Mouse (Mus musculus) lung, postnatal 0 days (tissue): ENCODE measurements at regions not wholly inside any gene's neighbourhood (a gene's known extent, or its start where the extent isn't known, plus 50 kb on each side); places are given as distances from the start of the nearest gene placed in this dataset.
A peak's percentile ranks its signal among the peaks of the same experiment; 100 is the strongest.

ENCODE experiments used
- ATAC-seq: fragments of 200-750 bp; cut with Nextera tagmentation; 2 replicates; pipeline ENCODE4 v1.8.0; 2017; ENCODE audit warnings: moderate library complexity
- DNase-seq: peaks from one replicate; pipeline ENCODE4 v3.0.0-alpha.2; 2016; ENCODE audit warnings: low spot score
- H3K27ac ChIP-seq: fragments of 300-500 bp; sonication (generic); 2 replicates; pipeline ENCODE4 v1.5.1; 2014; ENCODE audit warnings: antibody characterized with exemption, mild to moderate bottlenecking, low read length, mixed read lengths
- H3K27me3 ChIP-seq: fragments of 300-500 bp; sonication (generic); replicated peaks from 2 replicates; pipeline ENCODE4 v1.6.1; 2014; ENCODE audit warnings: low read length, mixed read lengths; ENCODE audit not compliant: insufficient read depth
- H3K36me3 ChIP-seq: fragments of 300-500 bp; sonication (generic); 2 replicates; pipeline ENCODE4 v1.6.1; 2014; ENCODE audit warnings: low read length, mixed read lengths; ENCODE audit not compliant: insufficient read depth
- H3K4me1 ChIP-seq: fragments of 300-500 bp; sonication (generic); 2 replicates; pipeline ENCODE4 v1.6.1; 2014; ENCODE audit warnings: antibody characterized with exemption, low read depth, low read length, mixed read lengths; ENCODE audit not compliant: insufficient read depth
- H3K4me2 ChIP-seq: fragments of 300-500 bp; sonication (generic); replicated peaks from 2 replicates; pipeline ENCODE4 v1.6.1; 2014; ENCODE audit warnings: low read depth, mild to moderate bottlenecking, low read length, moderate library complexity, mixed read lengths
- H3K4me3 ChIP-seq: fragments of 300-500 bp; sonication (generic); 2 replicates; pipeline ENCODE4 v1.5.1; 2014; ENCODE audit warnings: low read depth, low read length
- H3K9ac ChIP-seq: fragments of 300-500 bp; sonication (generic); replicated peaks from 2 replicates; pipeline ENCODE4 v1.6.1; 2014; ENCODE audit warnings: low read depth, mild to moderate bottlenecking
- H3K9me3 ChIP-seq: fragments of 300-500 bp; sonication (generic); 2 replicates; pipeline ENCODE4 v1.6.1; 2016; ENCODE audit warnings: low read length, mixed read lengths
- CTCF ChIP-seq: IDR thresholded peaks from 2 replicates; pipeline ENCODE4 v1.5.1; 2016; ENCODE audit warnings: antibody characterized with exemption, mild to moderate bottlenecking
- EP300 ChIP-seq: IDR thresholded peaks from 2 replicates; pipeline ENCODE4 v1.6.1; 2016; ENCODE audit warnings: antibody characterized with exemption, mild to moderate bottlenecking, control low read depth
- WGBS: fragments of 180-500 bp; shearing (Covaris S2); extraction: QIAGEN DNeasy Blood & Tissue Kit; methylation state at CpG from one replicate; pipeline ENCODE4 v1.1.7; 2014; 5-methylcytosine and 5-hydroxymethylcytosine counted together

DNA sequence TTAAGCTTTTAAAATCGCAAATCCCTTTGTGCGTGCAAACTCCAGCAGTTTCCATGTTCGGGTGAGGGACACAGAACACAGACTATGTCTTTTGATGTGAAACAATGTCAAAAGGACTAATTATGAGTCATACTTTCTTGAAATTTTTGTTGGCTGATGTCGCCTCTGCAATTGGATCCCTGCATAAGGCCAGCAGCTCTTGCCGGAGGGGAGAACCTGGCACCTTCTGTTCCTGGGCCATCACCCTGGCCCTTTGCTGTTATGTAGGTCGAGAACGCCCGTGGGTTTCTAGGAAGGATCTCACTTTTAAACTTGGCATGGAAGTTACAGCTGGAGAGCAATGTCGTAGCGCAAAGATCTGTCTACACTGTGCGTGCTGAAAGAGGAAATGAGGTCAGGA lies 397.9 kb downstream of the Zfp536 start:
- H3K27ac ChIP-seq: no peak overlapping the region
- H3K36me3 ChIP-seq: no peaks in the 10 kb centered on the region
- no peak overlapping the region for H3K4me3 ChIP-seq
- no peaks in the 10 kb centered on the region for H3K9me3 ChIP-seq
- 38% methylated on average over 11 of the region's 11 CpGs for WGBS
- no peak overlapping the region for H3K9ac ChIP-seq
- no peak overlapping the region for H3K4me2 ChIP-seq
- DNase-seq: no peak
- H3K4me1 ChIP-seq: no peaks in the 10 kb centered on the region
- H3K27me3 ChIP-seq: no peaks in the 10 kb centered on the region
- no peak for TF ChIP-seq EP300
- TF ChIP-seq CTCF: no peak
- 0 out of 2 replicates have a peak, but pooled peaks have one; percentile 20 for ATAC-seq

DNA sequence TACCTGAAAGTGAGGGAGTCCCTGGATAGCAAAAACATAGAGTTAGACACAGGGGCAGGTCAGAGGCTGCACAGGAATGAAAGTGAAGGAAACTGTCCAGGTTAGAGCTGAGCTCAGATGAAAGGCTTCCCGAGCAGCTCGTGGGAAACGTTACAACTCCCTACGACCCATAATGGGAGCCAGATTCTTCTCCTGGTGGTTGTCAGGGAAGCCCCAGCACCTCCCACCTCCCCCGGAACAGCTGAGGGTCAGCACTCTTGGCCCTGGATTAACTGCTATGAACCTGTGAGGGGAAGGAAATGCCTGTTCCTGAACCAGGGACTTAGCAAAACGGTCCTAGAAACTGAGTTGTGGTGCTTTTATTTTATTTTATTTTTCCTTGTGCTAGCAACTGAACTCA lies 397.2 kb downstream of the Zfp536 start:
- WGBS: 27% methylated on average over 6 of the region's 6 CpGs
- ATAC-seq: no peak

GRCm38 (mm10) chr7:37377889-37378521 lies 395.4 kb downstream of the Zfp536 start:
- WGBS: 24% methylated on average over 19 of the region's 19 CpGs
- no peaks in the 10 kb centered on the region for H3K36me3 ChIP-seq
- no peak overlapping the region for H3K9ac ChIP-seq
- TF ChIP-seq EP300: no peak
- no peak for TF ChIP-seq CTCF
- DNase-seq (no peak), ATAC-seq (peak; percentile 74)
- no peak overlapping the region for H3K4me2 ChIP-seq
- no peaks in the 10 kb centered on the region for H3K9me3 ChIP-seq
- H3K27ac ChIP-seq: no peak overlapping the region
- no peaks in the 10 kb centered on the region for H3K4me1 ChIP-seq
- no peak overlapping the region for H3K4me3 ChIP-seq
- H3K27me3 ChIP-seq: no peaks in the 10 kb centered on the region

More for the DNA sequence above, 397.2 kb downstream of the Zfp536 start:
- H3K4me2 ChIP-seq: no peak overlapping the region
- H3K4me3 ChIP-seq: no peak overlapping the region
- no peak overlapping the region for H3K9ac ChIP-seq
- no peak for DNase-seq
- H3K27ac ChIP-seq: no peak overlapping the region
- TF ChIP-seq CTCF: no peak
- no peak for TF ChIP-seq EP300
- H3K4me1 ChIP-seq: no peaks in the 10 kb centered on the region
- H3K9me3 ChIP-seq: no peaks in the 10 kb centered on the region
- H3K27me3 ChIP-seq: no peaks in the 10 kb centered on the region
- no peaks in the 10 kb centered on the region for H3K36me3 ChIP-seq

GRCm38 (mm10) chr7:37387871-37388270 lies 385.6 kb downstream of the Zfp536 start:
- no peak for DNase-seq
- Histone ChIP-seq H3K27ac (no peak overlapping the region), H3K9me3 (no peaks in the 10 kb centered on the region), H3K27me3 (no peaks in the 10 kb centered on the region), H3K36me3 (no peaks in the 10 kb centered on the region), H3K4me3 (no peak overlapping the region), H3K4me1 (no peaks in the 10 kb centered on the region), H3K9ac (no peak overlapping the region), H3K4me2 (no peak overlapping the region)
- no peak for ATAC-seq
- TF ChIP-seq EP300 (no peak), CTCF (no peak)
- WGBS: 79% methylated on average over 8 of the region's 8 CpGs

DNA sequence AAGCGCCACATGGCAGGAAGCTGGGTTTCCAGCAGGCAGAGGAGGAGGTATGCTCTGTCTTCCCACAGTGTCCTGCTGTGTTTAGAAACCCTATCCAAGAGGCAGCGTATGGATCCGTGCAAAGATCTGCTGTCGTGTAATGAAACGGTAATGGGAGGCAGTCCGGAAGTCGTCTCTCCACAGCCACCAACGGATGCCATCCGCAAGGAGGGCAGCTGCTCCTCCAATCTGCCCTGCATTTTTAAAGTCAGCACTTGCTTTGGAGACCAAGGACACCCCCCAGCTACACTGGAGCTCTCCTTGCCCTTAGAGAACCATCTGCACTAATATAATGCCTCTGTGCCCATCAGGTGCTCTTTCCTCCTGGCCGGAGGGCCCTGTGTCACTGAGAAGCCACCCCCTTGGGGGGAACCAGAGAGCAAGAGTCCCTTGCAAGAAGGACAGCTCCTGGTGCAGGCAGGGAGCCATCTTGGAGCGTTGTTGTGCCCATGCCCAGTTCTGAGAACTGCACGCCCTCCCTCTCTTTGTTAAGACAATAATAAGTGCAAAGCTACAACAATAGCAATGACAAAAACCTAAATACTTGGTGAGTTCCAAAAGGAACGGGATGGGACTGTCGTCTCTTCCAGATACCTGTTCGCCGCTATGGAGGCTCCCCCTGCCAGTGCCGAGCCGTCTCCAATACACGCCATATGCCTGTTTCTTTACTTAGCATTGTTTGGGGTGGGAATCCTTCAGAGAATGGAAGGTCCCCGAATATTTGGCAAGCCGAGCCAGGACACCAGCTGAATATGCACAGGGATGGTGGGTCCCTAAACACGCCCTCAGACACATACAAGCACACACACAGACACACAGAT lies 384.4 kb downstream of the Zfp536 start:
- no peak for ATAC-seq
- no peak overlapping the region for H3K27ac ChIP-seq
- no peaks in the 10 kb centered on the region for H3K4me1 ChIP-seq
- no peaks in the 10 kb centered on the region for H3K27me3 ChIP-seq
- TF ChIP-seq CTCF (no peak), EP300 (no peak)
- H3K4me2 ChIP-seq: no peak overlapping the region
- H3K36me3 ChIP-seq: no peaks in the 10 kb centered on the region
- no peak for DNase-seq
- H3K4me3 ChIP-seq: no peak overlapping the region
- no peak overlapping the region for H3K9ac ChIP-seq
- H3K9me3 ChIP-seq: no peaks in the 10 kb centered on the region
- WGBS: 82% methylated on average over 22 of the region's 22 CpGs

- Histone ChIP-seq H3K27ac (no peak overlapping the region), H3K9ac (no peak overlapping the region), H3K27me3 (no peaks in the 10 kb centered on the region), H3K4me3 (no peak overlapping the region), H3K9me3 (no peaks in the 10 kb centered on the region), H3K36me3 (no peaks in the 10 kb centered on the region), H3K4me1 (no peaks in the 10 kb centered on the region), H3K4me2 (no peak overlapping the region)
- WGBS: 84% methylated on average over 2 of the region's 2 CpGs
- DNase-seq (no peak), ATAC-seq (no peak)
- no peak for TF ChIP-seq EP300
These were observed 383.7 kb downstream of the Zfp536 start for GRCm38 (mm10) chr7:37389703-37390087.
